Mouse (Mus musculus) testis, adult 2 months (tissue): ENCODE data around the gene Gpx3.

Experiments used
- CTCF ChIP-seq: fragments of 200-500 bp; IDR thresholded peaks from 2 replicates; pipeline ENCODE4 v1.5.1; 2012; ENCODE audit warnings: low read depth, mild to moderate bottlenecking, inconsistent platforms, low read length, moderate library complexity; ENCODE audit not compliant: control insufficient read depth, insufficient read depth, insufficient replicate concordance
- POLR2A ChIP-seq: fragments of 200-500 bp; IDR thresholded peaks from 2 replicates; pipeline ENCODE4 v1.6.1; 2012; ENCODE audit warnings: low read depth, mild to moderate bottlenecking, inconsistent platforms, low read length, moderate library complexity; ENCODE audit not compliant: control insufficient read depth

DNA sequence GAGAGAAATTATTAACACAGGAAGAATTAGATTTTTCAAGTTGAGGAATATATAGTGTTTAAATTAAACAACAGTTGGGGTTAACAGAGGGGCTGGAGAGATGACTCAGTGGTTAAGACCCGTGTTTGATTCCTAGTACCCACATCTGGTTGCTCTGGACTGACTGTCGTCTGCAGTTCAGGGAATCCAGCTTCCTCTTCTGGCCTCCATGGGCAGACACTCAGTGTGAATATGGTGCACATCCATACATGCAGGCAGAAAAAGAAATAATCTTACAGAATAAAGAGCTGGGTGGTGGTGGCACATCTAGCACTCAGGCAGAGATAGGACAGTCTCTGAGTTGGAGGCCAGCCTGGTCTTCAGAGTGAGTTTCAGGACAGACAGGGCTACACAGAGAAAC is 33.8 kb upstream of the Gpx3 start:
- TF ChIP-seq POLR2A (no peak), CTCF (no peak)
